Mouse (Mus musculus) urinary bladder, adult 2 months (tissue): ENCODE measurements around the gene Klk9. TPM values are rescaled to one million over a fixed set of nuclear protein-coding genes. Genes with fewer than 3 reads are reported as not detected.

Experiments used
- DNase-seq: peaks from one replicate; pipeline ENCODE4 v3.0.0; 2022; ENCODE audit warnings: low spot score
- polyA plus RNA-seq: library from polyadenylated mRNA; depleted of rRNA; stranded (reverse); fragments of >200 nt; gene quantifications from 2 replicates; pipeline ENCODE4 v1.2.3, GENCODE M21; 2012; rRNA removed

The Klk9 gene
- polyA plus RNA-seq, 1 experiment: not detected

GRCm38 (mm10) chr7:43796355-43796754, 4.7 kb downstream of the Klk9 start:
- no peak for DNase-seq

DNA sequence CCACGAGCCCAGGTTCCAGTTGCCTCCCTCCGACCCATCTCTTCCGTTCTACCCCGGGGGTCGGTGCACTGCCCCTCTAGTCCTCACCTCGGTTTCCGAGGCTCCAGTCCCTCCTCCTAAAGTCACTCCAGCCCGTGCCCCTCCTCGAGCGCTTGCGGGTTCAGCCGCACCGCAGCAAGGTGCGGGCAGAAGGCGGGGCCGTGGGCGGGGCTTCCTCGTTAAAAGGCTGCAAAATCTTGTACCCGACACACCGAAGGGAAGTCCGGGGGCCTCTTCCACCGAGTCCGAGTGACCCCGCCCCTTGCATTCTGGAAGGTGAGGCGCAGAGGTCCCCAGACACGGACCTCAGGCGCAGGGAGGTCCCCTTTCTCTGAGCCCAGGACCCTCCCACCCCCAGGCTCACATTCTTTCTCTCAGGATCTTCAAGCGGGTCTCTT, 5.7 kb downstream of the Klk9 start, which contains the start of gene Klk8:
TSS of gene Klk8 (plus strand) at position 245 of the 437 bp plus-strand sequence.
- DNase-seq: no peak

DNA sequence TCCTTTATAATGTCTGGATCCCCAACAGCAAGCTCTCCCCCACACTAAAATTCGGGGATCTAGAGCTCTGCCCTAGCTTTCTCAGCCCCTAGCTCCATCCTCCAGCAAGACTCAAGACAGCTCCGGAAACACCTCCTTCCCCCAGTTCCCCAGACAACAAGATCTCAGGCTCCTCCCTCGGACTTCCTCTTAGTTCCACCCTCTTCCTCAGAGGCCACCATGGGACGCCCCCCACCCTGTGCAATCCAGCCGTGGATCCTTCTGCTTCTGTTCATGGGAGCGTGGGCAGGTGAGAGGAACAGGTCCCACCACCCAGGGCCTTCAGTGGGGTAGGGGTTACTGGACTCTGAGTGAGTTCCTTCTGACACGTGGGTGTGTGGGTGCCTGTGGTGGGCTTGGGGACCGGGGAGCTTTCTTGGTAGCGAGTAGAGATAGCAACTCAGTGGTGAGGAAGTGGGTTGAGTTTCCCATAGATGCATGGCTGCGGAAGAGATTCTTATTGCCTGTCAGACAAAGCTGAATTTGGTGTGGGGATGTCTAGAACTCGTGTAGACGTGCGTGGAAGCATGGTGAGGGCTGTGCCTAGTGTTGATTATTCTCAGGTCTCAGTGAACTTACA, 6.3 kb downstream of the Klk9 start:
- no peak for DNase-seq

- DNase-seq: no peak
Observed at GRCm38 (mm10) chr7:43799876-43800275, 8.2 kb downstream of the Klk9 start.

DNA sequence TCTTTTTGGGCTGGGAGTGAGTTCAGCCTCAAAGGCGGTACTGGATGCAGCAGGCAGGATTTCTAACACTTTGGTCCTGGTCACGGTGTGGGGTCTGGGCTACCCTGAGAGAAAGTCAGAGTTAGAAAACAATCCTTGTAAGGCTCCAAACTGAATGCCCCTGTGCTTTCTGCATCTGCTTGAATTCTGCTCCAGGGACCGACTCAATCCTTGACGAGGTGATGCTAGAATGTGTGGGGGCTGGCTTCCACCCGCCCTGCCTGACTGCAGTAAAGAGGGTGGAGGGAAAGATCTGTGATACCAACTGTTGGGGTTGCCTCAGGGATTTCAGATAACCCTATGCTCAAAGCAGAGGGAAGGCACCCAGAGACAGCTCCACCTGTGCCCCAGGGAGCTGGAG, 19.3 kb downstream of the Klk9 start, which contains the start of gene Klk7:
TSS of gene Klk7 (plus strand) at position 301 of the 400 bp plus-strand sequence.
- no peak for DNase-seq

GRCm38 (mm10) chr7:43815211-43815610, 23.5 kb downstream of the Klk9 start:
- no peak for DNase-seq

GRCm38 (mm10) chr7:43816746-43817145, 25.1 kb downstream of the Klk9 start:
- no peak for DNase-seq

DNA sequence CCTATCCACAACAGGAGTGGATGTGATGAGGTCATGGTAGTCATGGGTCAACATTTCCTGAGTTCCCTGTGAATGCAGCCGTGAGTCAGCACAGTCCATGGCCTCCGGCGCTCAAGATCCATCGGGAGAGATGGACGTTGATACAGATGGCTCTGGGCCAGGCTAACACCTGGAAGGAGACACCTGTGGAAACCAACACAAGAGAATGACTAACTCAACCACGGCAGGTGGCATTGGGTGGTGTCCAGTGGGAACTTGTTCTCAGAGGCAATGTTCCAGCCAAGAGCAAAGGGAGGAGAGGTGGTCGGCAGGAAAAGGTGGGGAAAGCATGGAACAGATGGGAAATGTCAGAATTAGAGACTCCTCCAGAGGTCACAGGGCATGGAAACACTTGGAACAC, 29.9 kb downstream of the Klk9 start:
- no peak for DNase-seq

DNA sequence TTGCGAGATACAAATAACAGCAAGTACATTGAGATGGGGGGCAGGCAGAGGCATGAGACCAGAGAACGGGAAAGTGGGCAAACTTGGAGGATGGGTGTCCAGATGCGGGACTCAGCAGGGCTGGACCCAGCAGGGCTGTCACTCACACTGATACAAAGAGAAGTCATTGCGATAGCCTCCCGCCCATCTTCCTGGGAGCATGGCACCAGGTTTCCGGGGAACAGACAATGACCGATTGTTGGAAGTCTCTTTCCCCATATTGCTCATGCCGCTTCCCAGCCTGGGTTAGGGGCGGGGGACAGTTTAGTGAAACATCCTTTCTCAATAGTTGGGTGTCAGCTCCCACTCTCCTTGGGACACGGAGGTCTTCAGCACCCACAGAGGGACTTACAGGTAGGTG, 32.5 kb downstream of the Klk9 start, which contains the start of gene Klk6:
TSS of gene Klk6 (plus strand) at position 301 of the 400 bp plus-strand sequence.
- no peak for DNase-seq

DNA sequence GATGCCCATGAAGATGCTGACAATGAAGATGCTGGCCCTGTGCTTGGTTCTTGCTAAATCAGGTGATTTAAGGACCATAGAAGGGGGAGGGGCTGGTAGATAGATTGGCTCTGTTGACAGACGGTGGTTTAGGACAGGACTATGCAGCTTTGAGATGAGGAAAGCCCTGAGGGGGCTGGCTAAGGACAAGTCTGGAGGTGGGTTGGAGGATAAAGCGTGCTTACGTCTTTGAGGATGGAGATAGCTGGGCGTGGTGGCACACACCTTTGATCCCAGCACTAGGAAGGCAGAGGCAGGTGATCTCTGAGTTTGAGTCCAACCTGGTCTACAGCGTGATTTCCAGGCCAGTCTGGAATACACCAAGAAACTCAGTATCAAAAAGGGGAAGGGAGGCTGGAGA, 34.4 kb downstream of the Klk9 start:
- DNase-seq: no peak

- no peak for DNase-seq
Observed at GRCm38 (mm10) chr7:43827706-43828105, 36.0 kb downstream of the Klk9 start.

GRCm38 (mm10) chr7:43829006-43829405, 37.3 kb downstream of the Klk9 start:
- no peak for DNase-seq

- DNase-seq: no peak
Observed at GRCm38 (mm10) chr7:43841701-43842100, 50.0 kb downstream of the Klk9 start, which contains the start of gene Klk5. TSS of gene Klk5 (plus strand) at chr7:43841971.

DNA sequence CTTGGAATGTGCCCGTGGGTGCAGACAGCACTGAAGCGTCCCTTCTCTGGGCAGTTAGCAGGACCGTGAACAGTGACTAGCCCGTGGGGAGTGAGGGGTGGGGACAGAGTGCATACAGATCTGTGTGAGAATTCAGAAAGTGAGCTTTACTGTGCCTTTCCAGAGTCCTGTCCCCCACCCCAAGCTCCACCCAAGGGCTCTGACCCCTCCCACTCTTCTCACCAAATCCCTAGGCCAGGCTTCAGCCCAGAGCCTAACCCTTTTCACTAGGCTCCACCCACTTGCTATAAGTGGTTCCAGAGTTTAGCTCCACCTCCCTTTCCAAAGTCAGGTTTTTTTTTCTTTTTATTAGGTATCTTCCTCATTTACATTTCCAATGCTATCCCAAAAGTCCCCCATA, 52.1 kb downstream of the Klk9 start:
- DNase-seq: no peak

Other genes with a start within 250 kb of the Klk9 start
- 5.9 and 7.2 TPM in 2 replicates for gene Cd33, start 247.5 kb upstream of the Klk9 start, polyA plus RNA-seq
- gene Zfp658, start 229.6 kb upstream of the Klk9 start, polyA plus RNA-seq: 4.0 and 4.3 TPM in 2 replicates
- 6.8 and 7.1 TPM in 2 replicates for gene Zfp719, start 212.3 kb upstream of the Klk9 start, polyA plus RNA-seq
- gene Zfp819, start 184.7 kb upstream of the Klk9 start, polyA plus RNA-seq: 0.03 TPM in 1 of 2 replicates, not detected in the other
- not detected in 2 replicates for gene Ceacam18, start 157.2 kb upstream of the Klk9 start, polyA plus RNA-seq
- 1.4 and 2.3 TPM in 2 replicates for gene Siglece, start 131.7 kb upstream of the Klk9 start, polyA plus RNA-seq
- 9.7 and 10.2 TPM in 2 replicates for gene Ctu1, start 119.9 kb upstream of the Klk9 start, polyA plus RNA-seq
- 0.06 and 0.07 TPM in 2 replicates for gene Klk14, start 101.5 kb upstream of the Klk9 start, polyA plus RNA-seq
- gene Klk13, start 79.3 kb upstream of the Klk9 start, polyA plus RNA-seq: 0.36 and 0.83 TPM in 2 replicates
- not detected in 2 replicates for gene Klk12, start 23.0 kb upstream of the Klk9 start, polyA plus RNA-seq
- gene Klk11, start 17.3 kb upstream of the Klk9 start, polyA plus RNA-seq: 0.23 TPM in 1 of 2 replicates, not detected in the other
- gene Klk10, start 10.9 kb upstream of the Klk9 start, polyA plus RNA-seq: 0.49 and 0.59 TPM in 2 replicates
- 8.1 and 8.9 TPM in 2 replicates for gene Klk8, start 5.7 kb downstream of the Klk9 start, polyA plus RNA-seq
- not detected in 2 replicates for gene Klk7, start 19.4 kb downstream of the Klk9 start, polyA plus RNA-seq
- 0.30 TPM in 1 of 2 replicates, not detected in the other for gene Klk6, start 32.6 kb downstream of the Klk9 start, polyA plus RNA-seq
- gene Klk5, start 50.1 kb downstream of the Klk9 start, polyA plus RNA-seq: not detected in 2 replicates
- gene Klk4, start 89.3 kb downstream of the Klk9 start, polyA plus RNA-seq: not detected in 2 replicates
- not detected in 2 replicates for gene Klk15, start 141.8 kb downstream of the Klk9 start, polyA plus RNA-seq
- not detected in 2 replicates for gene Klk1b8, start 158.8 kb downstream of the Klk9 start, polyA plus RNA-seq
- gene Klk1b1, start 174.9 kb downstream of the Klk9 start, polyA plus RNA-seq: not detected in 2 replicates
- not detected in 2 replicates for gene Klk1b9, start 184.2 kb downstream of the Klk9 start, polyA plus RNA-seq
- gene Klk1b11, start 204.0 kb downstream of the Klk9 start, polyA plus RNA-seq: not detected in 2 replicates
- not detected in 2 replicates for gene Klk1b26, start 220.3 kb downstream of the Klk9 start, polyA plus RNA-seq